Mouse (Mus musculus): ENCODE measurements around the gene Ube2r2.
A peak's percentile ranks its signal among the peaks of the same experiment; 100 is the strongest.

Ube2r2 gene

DNA sequence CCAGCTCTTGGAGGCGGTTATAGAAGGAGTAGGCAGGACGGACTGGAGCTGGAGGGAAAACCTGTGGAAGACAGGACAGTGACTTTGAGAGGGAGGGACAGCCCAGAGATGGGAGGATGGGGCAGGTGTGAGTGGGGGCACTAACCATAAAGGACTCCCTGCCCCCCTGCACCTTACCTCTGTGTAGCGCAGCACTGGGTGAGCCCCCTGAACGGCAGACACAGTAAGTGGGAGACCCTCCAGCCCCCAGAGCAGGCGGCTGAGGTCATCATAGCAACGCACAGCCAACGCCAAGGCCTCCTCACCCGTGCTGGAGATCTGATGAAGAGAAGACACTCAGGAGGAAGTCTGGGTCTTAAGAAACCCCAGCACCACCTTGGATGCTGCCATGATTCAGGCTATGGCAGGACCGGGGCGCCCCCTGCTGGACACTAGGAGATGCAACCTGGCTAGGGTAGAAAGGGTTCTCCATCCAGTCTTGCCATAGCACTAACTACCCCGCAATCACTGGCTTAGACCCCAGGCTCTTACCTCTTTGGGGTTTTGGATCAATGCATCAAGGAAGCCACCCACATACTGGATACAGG is 16.7 kb upstream of the Ube2r2 start:
- DNase-seq (ENCODE audit: low spot score in 2 of 2): peak in 1 of 2 experiments; percentile 68

DNA sequence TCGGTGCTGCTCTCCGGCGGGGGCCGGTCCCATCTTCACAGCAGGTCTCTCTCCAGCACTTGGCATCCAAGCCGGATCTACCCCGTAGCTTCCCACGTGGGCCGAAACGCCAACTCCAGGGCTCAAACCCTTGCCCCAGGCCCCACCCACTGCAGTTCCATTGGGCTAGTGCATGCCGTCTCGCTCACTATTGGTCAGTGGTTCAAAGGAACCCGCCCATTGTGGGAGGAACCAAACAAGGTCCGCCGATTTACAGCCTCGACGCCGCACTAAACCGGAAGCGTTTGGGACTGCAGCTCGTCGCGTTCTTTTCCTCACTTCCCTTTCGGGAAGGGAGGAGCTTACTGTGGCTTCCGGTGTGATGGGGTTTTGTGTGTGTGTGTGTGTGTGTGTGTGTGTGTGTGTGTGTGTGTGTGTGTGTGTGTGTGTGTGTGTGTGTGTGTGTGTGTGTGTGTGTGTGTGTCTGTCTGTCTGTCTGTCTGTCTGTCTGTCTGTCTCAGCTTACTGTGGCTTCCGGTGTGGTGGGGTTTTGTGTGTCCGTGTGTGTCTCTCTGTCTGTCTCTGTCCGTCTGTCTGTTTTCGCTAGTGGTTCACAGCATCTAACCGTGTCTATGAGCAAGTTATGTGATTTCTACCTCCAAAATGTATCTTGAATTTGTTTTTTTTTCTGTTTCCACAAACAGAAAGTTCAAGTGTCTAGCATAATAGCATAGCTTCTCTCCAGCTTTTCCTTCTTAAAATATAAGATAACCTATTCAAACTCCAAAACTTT is 11.2 kb upstream of the Ube2r2 start, which contains the start of gene Nol6:
Nol6 (minus strand) TSS at position 276 of the 772 bp plus-strand sequence.
- DNase-seq (ENCODE audit: low spot score in 2 of 2): peak; percentile 99 to 100

DNA sequence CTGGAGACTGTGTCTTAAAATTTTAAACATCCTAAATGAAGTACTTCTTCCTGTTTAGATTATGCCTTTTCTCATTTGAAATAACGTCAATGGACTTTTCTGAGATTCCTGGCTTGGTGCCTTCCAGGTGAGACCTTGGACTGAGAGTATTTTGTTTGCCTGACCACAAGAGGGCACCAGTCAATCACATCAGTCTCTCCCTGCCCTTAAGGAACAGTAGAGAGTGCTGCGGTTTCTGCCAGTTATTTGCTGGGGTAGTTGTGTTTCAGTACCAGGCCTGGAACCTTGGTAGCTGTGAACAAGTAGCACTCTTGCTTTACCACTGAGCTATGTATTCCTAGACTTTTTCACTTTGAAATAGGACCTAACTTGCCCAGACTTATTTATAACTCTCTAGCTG is 6.1 kb upstream of the Ube2r2 start:
- DNase-seq (ENCODE audit: low spot score in 2 of 2): peak in 1 of 2 experiments; percentile 69

DNA sequence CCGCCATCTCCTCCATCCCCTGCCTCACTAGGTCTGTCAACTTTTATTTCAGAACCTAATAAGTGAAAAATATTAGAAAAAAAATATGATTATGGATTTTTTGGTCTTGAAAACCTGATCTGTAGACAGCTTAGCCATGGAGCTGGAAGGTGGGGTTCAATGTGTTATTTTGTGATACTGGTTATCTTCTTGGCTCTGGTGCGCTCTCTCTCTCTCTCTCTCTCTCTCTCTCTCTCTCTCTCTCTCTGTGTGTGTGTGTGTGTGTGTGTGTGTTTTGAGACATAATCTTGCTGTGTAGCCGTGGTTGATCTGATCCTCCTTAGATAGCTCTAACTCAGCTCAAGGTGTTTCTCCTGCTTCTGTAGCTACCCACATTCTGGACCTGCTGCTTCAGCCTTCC is 5.7 kb upstream of the Ube2r2 start:
- DNase-seq (ENCODE audit: low spot score in 2 of 2): no peak

DNA sequence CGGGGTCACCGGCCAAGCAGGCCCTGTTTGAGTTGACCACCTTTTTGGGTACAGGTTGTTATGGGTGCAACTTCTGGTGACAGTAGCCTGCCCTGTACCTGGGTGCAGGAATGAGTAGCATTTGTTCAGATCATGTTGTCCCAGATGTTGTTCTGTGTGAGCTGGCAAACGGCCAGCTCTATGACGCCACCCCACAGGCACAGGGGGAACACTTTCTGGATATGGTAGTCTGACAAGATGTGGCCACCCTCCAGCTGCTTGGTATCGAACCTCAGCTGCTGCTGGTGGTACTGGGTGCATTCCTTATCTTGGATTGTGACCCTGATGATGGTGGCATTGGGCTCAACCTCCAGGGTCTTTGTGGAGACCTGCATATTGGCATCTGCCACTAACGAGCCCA is 3.1 kb upstream of the Ube2r2 start:
- DNase-seq (ENCODE audit: low spot score in 2 of 2): no peak

DNA sequence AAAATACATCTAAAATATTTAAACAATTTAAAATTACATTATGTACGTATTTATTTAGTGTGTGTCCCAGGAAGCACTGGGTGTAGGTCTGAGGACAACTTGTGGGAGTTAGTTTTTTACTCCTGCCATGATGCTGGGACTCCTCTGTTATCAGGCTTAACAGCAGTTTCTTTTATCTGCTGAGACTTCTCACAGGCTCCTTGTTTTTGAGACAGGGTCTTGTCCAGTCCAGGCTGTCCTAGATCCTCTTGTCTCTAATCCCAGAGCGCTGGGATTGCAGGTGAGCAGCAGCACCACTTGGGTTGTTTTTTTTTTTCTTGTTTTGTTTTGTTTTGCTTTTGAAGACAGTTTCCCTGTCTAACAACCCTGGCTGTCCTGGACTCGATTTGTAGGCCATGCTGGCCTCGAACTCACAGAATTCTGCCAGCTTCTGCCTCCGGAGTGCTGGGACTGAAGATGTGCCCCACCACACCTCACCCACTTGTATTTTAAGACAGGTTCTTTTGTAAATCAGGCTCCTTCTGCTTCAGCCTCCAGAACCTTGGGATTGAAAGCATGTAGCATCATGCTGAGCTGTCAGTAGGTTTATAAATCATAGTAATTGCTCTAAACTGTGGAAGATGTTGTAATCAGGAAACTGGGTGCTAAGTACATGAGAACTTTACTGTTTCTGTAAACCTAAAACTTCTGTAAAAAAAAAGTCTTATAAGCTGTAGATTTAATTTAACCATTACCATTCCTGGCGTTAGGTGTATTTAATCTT is 1.8 kb upstream of the Ube2r2 start:
- DNase-seq (ENCODE audit: low spot score in 2 of 2): no peak

DNA sequence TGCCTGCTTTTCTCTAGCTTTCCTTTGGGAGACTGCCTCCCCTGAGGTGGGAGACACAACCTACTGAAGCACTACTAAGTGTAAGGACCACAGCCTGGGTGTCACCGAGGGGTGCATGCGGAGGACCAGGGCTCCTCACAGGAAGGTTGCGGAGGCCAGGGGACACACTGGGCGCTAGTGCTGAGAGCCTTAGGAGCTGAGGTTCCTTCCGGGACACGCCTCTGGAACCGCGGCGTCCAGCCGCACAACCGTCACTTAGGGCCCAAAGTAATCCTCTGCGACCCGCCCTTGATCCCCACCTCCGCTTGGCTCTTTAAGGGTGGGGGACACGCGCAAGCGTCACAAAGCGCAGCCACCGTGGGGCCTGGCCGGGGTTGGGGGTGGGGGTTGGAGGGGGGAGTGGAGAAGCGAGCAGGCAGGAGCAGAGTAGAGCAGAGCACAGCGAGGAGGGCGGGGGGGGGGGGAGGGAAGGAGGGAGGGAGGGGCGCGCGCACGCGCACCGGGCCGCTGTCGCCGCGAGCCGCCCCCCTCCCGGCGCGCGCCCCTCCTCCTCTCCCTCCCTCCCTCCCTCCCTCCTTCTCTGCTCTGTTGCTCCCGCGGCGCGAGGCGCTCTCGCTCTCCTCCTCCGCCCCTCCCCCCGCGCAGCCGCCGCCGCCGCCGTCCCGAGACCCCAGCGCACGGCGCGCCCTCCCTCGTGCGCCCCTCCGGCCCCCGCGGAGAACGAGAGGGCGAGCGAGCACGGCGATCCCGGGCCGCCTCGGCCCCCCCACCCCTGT is 420 bp upstream of the Ube2r2 start:
- peak; percentile 85 to 89 for DNase-seq (ENCODE audit: low spot score in 2 of 2)

DNA sequence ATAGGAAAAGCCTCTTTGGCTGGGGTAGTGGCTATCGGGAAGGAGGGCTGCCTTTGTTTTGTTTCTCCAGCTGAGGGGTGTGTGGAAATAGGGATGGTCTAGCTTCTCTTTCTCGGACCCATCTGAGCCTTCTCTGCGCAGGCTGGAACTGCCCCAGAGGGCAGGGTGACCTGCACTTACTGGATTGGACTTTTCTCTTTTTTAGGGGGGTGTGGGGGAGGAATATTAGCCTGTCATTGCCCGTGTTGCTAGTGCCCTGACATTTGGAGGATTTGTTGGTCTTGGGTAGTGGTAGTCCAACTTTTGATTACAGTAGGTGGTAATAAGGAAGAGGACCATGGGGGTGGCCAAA is 887 bp downstream of the Ube2r2 start:
- no peak for DNase-seq (ENCODE audit: low spot score in 2 of 2)

DNA sequence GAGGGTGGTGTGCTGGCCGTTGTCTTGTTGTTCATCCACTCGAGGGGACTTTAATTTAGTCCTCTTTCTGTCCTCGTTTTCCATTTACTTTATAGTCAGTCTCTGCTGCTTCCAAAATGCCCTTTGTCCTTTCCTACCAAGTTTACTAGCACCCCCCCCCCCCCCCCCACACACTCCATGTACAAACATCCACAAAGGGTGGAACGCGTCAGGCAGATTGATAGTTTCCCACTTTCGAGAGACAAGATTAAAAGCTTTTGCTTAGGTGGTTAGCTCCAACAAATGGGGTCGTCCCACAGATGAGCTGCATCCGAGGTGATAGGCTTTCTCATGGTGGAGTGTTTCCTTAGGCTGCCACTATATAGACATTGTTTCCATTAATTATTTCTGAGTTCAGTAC is 1.3 kb downstream of the Ube2r2 start:
- DNase-seq (ENCODE audit: low spot score in 2 of 2): no peak

DNA sequence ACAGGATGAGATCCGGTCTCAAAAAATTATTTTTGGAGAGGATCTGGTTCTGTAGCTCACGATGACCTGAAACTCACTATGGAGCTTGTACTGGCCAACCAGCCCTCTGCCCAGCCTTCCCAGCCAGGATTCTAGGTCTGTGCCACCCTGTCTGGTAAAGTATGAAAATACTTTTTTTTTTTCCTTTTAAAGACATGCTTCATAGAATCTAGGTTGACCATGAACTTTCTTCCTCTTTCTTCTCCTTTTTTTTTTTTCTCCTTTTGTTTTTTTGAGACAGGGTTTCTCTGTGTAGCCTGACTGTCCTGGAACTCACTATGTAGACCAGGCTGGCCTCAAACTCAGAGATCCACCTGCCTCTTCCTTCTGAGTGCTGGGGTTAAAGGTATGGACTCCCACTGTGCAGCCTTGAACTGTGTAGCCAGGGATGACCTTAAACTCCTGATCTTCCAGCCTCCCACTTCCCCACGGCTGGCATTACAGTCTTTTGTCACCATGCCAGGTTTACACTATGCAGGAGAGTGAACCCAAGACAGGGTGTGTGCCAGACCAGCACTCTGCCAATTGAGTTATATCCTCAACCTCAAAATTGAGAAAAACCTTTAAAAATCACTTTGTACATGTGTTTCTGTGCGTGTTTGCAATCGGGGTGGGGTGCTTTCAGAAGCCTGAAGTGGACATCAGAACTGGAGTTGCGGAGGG is 4.8 kb downstream of the Ube2r2 start:
- DNase-seq (ENCODE audit: low spot score in 2 of 2): no peak

DNA sequence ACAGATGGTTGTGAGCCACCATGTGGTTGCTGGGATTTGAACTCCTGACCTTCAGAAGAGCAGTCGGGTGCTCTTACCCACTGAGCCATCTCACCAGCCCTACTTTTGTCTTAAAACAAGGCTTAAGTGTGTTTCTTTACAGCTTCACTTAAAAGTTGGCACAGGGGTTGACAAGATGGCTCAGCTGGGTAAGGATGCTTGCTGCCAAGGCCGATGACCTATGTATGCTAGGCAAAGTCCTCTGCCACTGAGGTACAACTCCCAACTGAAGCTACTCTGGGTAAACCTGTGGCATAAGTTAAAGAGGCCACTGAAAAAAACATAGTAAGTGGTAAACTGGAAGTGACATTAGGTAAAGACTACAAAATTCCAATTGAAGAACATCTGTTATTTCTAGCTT is 7.1 kb downstream of the Ube2r2 start:
- DNase-seq (ENCODE audit: low spot score in 2 of 2): no peak

DNA sequence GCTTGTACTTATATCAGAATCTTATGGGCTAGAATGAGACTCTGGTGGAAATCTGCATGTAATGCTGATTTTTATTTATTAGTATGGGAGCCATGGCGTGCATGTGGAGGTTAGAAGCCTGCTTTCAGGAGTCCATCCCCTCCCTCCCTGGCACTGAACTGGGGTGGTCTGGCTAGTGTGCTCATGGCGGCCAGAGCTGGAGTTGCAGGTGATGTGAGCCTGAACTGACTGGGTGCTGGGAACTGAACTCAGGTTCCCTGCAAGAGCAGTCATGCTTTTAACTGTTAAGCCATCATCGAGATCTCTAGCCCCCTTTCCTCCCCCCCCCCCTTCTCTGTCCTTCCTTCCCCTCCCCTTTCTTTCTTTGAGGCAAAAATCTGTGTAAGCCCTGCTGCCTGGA is 14.3 kb downstream of the Ube2r2 start:
- DNase-seq (ENCODE audit: low spot score in 2 of 2): no peak

DNA sequence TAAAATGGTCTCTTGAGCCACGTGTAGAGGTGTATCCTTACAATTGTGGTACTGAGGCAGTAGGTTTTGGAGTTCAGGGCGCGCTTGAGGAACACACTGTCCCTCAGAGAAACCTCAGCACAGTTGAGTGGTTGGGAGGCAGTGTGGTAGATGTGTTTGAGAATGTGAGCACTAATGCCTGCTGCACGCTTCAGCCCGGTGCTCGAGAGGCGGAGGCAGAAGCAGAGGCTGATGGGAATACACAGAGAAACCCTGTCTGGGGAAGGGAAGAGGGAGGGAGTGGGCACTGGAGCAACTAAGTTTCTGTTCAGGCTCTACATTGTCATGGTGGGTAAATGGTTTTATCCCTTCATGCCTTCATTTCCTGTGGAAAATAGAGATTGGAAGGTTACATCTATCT is 15.6 kb downstream of the Ube2r2 start:
- no peak for DNase-seq (ENCODE audit: low spot score in 2 of 2)

DNA sequence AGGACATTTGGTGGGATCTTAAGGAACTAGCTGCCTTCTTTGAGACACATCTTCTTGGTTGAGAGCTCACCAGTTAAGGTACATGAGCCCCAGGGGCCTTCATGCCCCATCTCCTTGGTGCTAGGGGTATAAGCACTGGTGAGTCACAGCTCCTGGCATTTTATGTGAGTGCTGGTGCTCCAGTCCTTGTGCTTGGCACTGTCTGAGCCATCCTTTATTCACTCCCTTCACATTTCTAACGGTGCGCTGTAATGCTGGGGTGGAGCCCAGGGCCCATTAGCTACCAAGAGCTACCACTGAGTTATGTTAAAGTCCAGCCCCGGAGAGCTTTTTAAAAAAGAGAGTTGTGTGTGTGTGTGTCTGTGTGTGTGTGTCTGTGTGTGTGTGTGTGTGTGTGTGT is 17.6 kb downstream of the Ube2r2 start:
- DNase-seq (ENCODE audit: low spot score in 2 of 2): no peak

DNA sequence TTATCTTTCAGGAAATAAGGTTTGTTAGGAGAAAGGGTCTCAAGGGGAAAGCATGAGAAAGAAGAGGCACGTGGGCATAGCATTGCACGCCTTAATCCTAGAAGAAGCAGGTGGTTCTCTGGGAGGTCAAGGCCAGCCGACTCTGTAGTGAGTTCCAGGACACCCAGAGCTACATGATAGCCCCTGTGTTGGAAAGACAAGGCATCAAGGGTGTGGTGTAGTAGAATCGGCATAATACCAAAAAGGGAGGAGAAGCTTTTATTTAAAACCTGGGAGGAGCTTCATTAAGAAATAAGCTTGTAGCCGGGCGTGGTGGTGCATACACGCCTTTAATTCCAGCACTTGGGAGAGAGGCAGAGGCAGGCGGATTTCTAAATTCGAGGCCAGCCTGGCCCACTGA is 21.4 kb downstream of the Ube2r2 start:
- no peak for DNase-seq (ENCODE audit: low spot score in 2 of 2)

DNA sequence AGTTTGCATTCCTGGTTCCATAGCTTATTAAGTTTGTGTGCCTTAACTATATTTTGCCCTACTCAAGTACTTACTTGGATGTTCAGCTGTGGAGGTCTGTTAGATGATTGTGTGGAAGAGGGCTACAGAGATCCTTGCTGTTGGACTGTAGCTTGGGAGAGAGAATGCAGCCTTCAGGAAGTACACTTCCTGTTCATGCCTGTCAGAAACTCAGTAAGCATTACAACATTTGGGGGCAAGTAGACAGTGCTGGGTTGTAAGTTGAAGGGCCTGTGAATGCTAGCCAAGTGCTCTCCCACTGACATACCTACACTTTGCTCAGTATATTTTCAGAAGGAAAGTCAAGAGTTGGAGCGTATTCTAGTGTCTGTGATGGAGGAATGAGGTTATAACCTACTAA is 22.7 kb downstream of the Ube2r2 start:
- DNase-seq (ENCODE audit: low spot score in 2 of 2): no peak

DNA sequence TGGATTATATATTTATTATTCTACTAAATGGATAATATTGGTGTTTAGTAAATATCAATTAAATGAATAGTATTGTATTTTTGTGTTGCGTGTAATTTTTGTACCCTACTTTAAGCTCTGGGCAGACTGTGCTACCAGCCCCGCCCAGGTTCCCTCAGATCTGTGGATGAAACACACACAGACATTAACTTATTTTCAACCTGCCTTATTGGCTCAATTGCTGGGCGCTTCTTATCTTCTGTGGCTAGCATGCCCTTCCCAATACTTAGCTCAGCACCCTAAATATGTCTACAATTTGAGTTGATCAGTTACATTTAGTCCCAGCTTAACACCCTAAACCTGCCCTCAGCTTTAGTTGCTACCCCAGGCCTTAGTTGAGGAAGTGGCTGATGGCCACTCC is 25.7 kb downstream of the Ube2r2 start:
- no peak for DNase-seq (ENCODE audit: low spot score in 2 of 2)

DNA sequence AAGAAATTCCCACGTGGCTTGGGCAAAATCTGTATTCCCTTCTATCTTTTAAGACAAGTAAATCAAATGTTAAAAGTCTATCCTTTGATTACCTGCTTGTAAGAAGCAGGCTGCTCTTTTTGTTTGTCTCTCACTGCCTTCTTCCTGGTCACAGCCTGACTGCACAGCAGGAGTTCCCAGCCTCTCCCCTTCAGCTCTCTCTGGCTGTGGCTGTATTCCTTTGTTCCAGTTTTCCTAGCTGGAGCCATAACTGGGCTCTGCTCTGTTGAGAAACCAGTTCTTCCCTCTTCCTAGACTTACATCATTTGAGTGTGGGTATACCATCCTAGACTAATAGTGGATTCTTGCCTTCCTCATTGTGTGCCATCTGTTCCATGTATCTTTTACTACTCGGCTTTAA is 29.4 kb downstream of the Ube2r2 start:
- no peak for DNase-seq (ENCODE audit: low spot score in 2 of 2)

DNA sequence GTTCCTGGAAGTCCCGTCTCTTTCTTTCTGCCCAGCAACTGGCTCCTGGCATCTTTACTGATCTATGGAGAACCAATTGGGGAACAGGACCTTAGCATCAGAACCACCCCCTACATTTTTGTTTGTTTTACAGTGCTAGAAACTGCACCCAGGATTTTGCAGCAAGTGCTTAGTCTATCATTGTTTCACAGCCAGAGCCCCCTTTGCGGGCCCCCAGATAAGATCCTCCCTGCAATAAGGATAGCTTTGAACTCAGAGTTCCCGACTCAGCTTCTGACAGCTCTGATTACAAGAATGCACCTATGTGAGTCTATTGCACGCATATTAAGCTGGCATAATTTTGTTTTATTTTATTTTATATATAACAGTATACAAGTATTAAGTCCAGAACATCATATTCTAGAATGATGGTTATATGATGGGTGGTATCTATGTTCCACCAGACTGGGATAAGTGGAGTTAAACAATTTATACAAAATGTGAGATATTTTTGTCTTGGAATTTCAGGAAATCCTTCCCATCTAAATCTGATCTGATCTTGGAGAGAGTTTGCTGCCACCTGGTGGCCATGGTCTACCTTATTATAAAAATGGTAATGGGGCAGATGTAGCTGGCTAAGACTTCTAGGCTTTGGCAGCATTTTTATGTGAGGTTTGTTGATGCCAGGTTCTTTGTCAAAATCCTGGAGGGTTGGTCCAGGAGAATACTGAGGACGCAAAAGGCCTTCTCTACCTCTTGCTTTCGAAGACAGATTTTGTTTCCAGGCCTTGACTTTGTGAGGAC is 30.3 kb downstream of the Ube2r2 start:
- DNase-seq (ENCODE audit: low spot score in 2 of 2): peak; percentile 85 to 90

DNA sequence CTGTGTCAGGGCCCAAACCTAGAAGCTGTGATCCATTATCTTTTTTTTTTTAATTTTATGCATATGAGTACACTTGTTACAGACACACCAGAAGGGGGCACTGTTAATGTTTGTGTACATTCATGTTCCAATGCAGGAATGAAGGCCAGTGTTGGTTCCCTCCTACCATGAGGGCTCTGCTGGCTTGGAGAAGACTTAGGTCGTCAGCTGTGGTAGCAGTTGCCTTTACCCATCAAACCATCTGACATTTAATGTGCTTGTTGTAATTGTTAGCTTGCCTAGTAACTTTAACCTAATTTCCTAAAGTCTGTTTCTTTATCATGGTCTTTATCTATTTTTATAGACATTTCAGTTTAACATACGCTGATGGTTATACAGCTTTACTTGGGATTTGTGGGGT is 35.4 kb downstream of the Ube2r2 start:
- DNase-seq (ENCODE audit: low spot score in 2 of 2): no peak

DNA sequence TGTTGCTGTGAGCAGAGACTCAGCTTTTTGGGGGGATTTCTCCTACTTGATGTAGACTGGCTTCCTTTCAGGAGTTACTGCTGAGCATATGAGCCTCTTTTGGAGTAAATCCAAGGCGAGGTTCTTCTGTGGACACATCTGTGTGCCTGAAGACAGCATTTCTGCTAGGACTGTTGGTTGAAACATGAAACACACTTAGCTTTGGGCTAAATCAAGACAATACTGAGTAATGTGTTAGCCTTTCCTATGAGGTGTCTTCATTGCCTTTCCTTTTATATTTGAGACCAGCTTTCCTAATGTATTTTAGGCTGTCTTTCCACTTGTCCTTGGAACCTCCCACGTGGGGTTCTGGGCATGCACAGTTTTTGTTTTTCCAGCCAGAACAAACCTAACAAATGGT is 39.1 kb downstream of the Ube2r2 start:
- DNase-seq (ENCODE audit: low spot score in 2 of 2): no peak
